12 mouse cellular contexts compared by ENCODE assay signal in genomic region chr11:49763555-49763954, GRCm38 (mm10). TPM values are rescaled to one million over a fixed set of nuclear protein-coding genes. Genes with fewer than 3 reads are reported as not detected.
DNase-seq lines count a peak whose midpoint lies in the region; ATAC-seq lines count a peak whose summit lies in the region.
"Had no signal": no experiment of that assay in that cellular context is flagged by ENCODE, and none has a peak within 500 bp of the region (broad histone marks: within the 10 kb centered on the region; RNA-seq: fewer than 3 reads in every experiment).

No protein-coding gene starts in this region.

- no peak overlapping the region for H3K9ac ChIP-seq in hindbrain, embryonic 12.5 days
- H3K9ac ChIP-seq in hindbrain, embryonic 13.5 days, result no peak overlapping the region
- no peak overlapping the region for H3K9ac ChIP-seq in limb, embryonic 13.5 days

- peaks cover 13% of the 10 kb centered on the region for H3K4me1 ChIP-seq in hindbrain, embryonic 12.5 days
- H3K4me1 ChIP-seq in hindbrain, embryonic 13.5 days (replicated peaks), result peaks cover 13% of the 10 kb centered on the region
- peaks cover 25% of the 10 kb centered on the region for H3K4me1 ChIP-seq in embryonic facial prominence, embryonic 10.5 days
- peaks cover 38% of the 10 kb centered on the region for H3K4me1 ChIP-seq in limb, embryonic 13.5 days

- no peaks in the 10 kb centered on the region for H3K27me3 ChIP-seq in hindbrain, embryonic 12.5 days
- H3K27me3 ChIP-seq in hindbrain, embryonic 13.5 days, result no peaks in the 10 kb centered on the region
- no peaks in the 10 kb centered on the region for H3K27me3 ChIP-seq in embryonic facial prominence, embryonic 10.5 days (replicated peaks; ENCODE audit: low read depth, poor library complexity, severe bottlenecking)
- H3K27me3 ChIP-seq in limb, embryonic 13.5 days, result no peaks in the 10 kb centered on the region

- no peak overlapping the region for H3K4me2 ChIP-seq in hindbrain, embryonic 12.5 days (replicated peaks)
- H3K4me2 ChIP-seq in hindbrain, embryonic 13.5 days, result no peak overlapping the region
- H3K4me2 ChIP-seq in limb, embryonic 13.5 days (replicated peaks), result peak overlapping the region; percentile 27; the same call in 1 of the 2 replicates

- peak; percentile 12 for DNase-seq in R1 (ENCODE audit: low read depth, low spot score)
- peak; percentile 69 for DNase-seq in embryonic facial prominence, embryonic 10.5 days (ENCODE audit: low spot score)
- no peak for DNase-seq in adrenal gland, postnatal 25 days
- DNase-seq: cerebellum, postnatal 25 days; heart, adult 18-20 months; thymus, postnatal 25 days had no signal

- ATAC-seq in hindbrain, embryonic 12.5 days (ENCODE audit: low FRiP score), result no peak
- no peak for ATAC-seq in hindbrain, embryonic 13.5 days (ENCODE audit: low FRiP score)
- ATAC-seq in limb, embryonic 13.5 days (ENCODE audit: low FRiP score, low read depth), result peak; percentile 55
- no peak for ATAC-seq in frontal cortex, adult (ENCODE audit: low TSS enrichment)
- ATAC-seq: activated CD4-positive, CD25-positive, alpha-beta regulatory T cell, adult 4 months had no signal

- H3K36me3 ChIP-seq in hindbrain, embryonic 12.5 days, result no peaks in the 10 kb centered on the region
- H3K36me3 ChIP-seq in hindbrain, embryonic 13.5 days, result no peaks in the 10 kb centered on the region
- H3K36me3 ChIP-seq in embryonic facial prominence, embryonic 10.5 days (replicated peaks), result no peaks in the 10 kb centered on the region
- no peaks in the 10 kb centered on the region for H3K36me3 ChIP-seq in limb, embryonic 13.5 days

- H3K27ac ChIP-seq in hindbrain, embryonic 12.5 days, result peak overlapping the region; percentile 64
- no peak overlapping the region for H3K27ac ChIP-seq in hindbrain, embryonic 13.5 days
- H3K27ac ChIP-seq in embryonic facial prominence, embryonic 10.5 days (replicated peaks), result peak overlapping the region; percentile 89
- H3K27ac ChIP-seq in limb, embryonic 13.5 days, result peak overlapping the region; percentile 94
- H3K27ac ChIP-seq: macrophage had no signal

- H3K9me3 ChIP-seq in hindbrain, embryonic 12.5 days (replicated peaks), result no peaks in the 10 kb centered on the region
- H3K9me3 ChIP-seq in hindbrain, embryonic 13.5 days, result no peaks in the 10 kb centered on the region
- H3K9me3 ChIP-seq in embryonic facial prominence, embryonic 10.5 days, result no peaks in the 10 kb centered on the region
- no peaks in the 10 kb centered on the region for H3K9me3 ChIP-seq in limb, embryonic 13.5 days

- no peak overlapping the region for H3K4me3 ChIP-seq in hindbrain, embryonic 12.5 days
- H3K4me3 ChIP-seq in hindbrain, embryonic 13.5 days, result no peak overlapping the region
- no peak overlapping the region; the same call in 1 of the 2 replicates for H3K4me3 ChIP-seq in embryonic facial prominence, embryonic 10.5 days
- no peak overlapping the region for H3K4me3 ChIP-seq in limb, embryonic 13.5 days

RNA-seq across cellular contexts. Expression of gene Gfpt2, which starts 30.4 kb away (rescaled TPM):
- 20.2 and 22.5 TPM in 2 replicates for polyA plus RNA-seq in hindbrain, embryonic 12.5 days (2016; fragmentation: Nextera tagmentation; extraction: Ambion mirVana)
- polyA plus RNA-seq in hindbrain, embryonic 13.5 days (2015; fragmentation: Nextera tagmentation; extraction: Ambion mirVana), result 5.3 and 5.5 TPM in 2 replicates
- polyA plus RNA-seq in embryonic facial prominence, embryonic 10.5 days (2016; fragmentation: Nextera tagmentation; extraction: Ambion mirVana), result 40.5 and 44.0 TPM in 2 replicates
- 37.2 and 39.3 TPM in 2 replicates for polyA plus RNA-seq in limb, embryonic 13.5 days (2015; fragmentation: Nextera tagmentation; extraction: Ambion mirVana)
- total RNA-seq in adrenal gland, postnatal 25 days (2021), result 2.8 and 2.9 TPM in 2 replicates
- polyA plus RNA-seq: macrophage had no signal

RNA-seq across cellular contexts. Expression of gene Cnot6, which starts 51.0 kb away (rescaled TPM):
- polyA plus RNA-seq in hindbrain, embryonic 12.5 days (2016; fragmentation: Nextera tagmentation; extraction: Ambion mirVana), result 92.2 and 93.1 TPM in 2 replicates
- 57.1 and 57.4 TPM in 2 replicates for polyA plus RNA-seq in hindbrain, embryonic 13.5 days (2015; fragmentation: Nextera tagmentation; extraction: Ambion mirVana)
- 60.7 and 61.7 TPM in 2 replicates for polyA plus RNA-seq in embryonic facial prominence, embryonic 10.5 days (2016; fragmentation: Nextera tagmentation; extraction: Ambion mirVana)
- 62.0 and 64.8 TPM in 2 replicates for polyA plus RNA-seq in limb, embryonic 13.5 days (2015; fragmentation: Nextera tagmentation; extraction: Ambion mirVana)
- total RNA-seq in adrenal gland, postnatal 25 days (2021), result 53.0 and 58.6 TPM in 2 replicates
